Mouse (Mus musculus): ENCODE results near the gene Ptgds.

- TF ChIP-seq POLR2A (IDR thresholded peaks at IDR 0.05; ENCODE audit: low read depth, low read length) = no peak
- TF ChIP-seq CTCF (conservative IDR thresholded peaks at IDR 0.05 in 1 of 2, IDR thresholded peaks at IDR 0.05 in 1 of 2; ENCODE audit: low read depth in 2 of 2, low read length in 2 of 2) = no peak
- TF ChIP-seq EP300 (IDR thresholded peaks at IDR 0.05; ENCODE audit: low read length) = no peak
- no peak for TF ChIP-seq USF1 (IDR thresholded peaks at IDR 0.05; ENCODE audit: low read depth, low read length)
- no peak for TF ChIP-seq MEF2A (IDR thresholded peaks at IDR 0.05; ENCODE audit: borderline replicate concordance, low read depth, low read length)
- TF ChIP-seq NRF1 (IDR thresholded peaks at IDR 0.05; ENCODE audit: low read depth, low read length) = no peak
- TF ChIP-seq TCF12 (IDR thresholded peaks at IDR 0.05; ENCODE audit: low read depth, low read length) = no peak
- TF ChIP-seq UBTF (IDR thresholded peaks at IDR 0.05; ENCODE audit: low read depth, low read length) = no peak
- TF ChIP-seq JUND (conservative IDR thresholded peaks at IDR 0.05; ENCODE audit: low read depth, low read length) = no peak
Measured at GRCm38 (mm10) chr2:25457022-25457896, 12.6 kb downstream of the Ptgds start.

All from CH12.LX (cell line).